Mouse (Mus musculus): ENCODE measurements at regions not wholly inside any gene's neighbourhood (a gene's known extent, or its start where the extent isn't known, plus 50 kb on each side); places are given as distances from the start of the nearest gene placed in this dataset.
A peak's percentile ranks its signal among the peaks of the same experiment; 100 is the strongest.

- DNase-seq (ENCODE audit: low read depth, low spot score): no peak
Observed at GRCm38 (mm10) chr13:101824962-101825361, 56.9 kb upstream of the Pik3r1 start.

GRCm38 (mm10) chr13:101831872-101832629, 64.0 kb upstream of the Pik3r1 start:
- DNase-seq (ENCODE audit: low read depth, low spot score): no peak

- DNase-seq (ENCODE audit: low read depth, low spot score): no peak
Observed at GRCm38 (mm10) chr13:101834546-101834945, 66.5 kb upstream of the Pik3r1 start.

GRCm38 (mm10) chr13:101836992-101837391, 69.0 kb upstream of the Pik3r1 start:
- DNase-seq (ENCODE audit: low read depth, low spot score): no peak

- DNase-seq (ENCODE audit: low read depth, low spot score): no peak
Observed at GRCm38 (mm10) chr13:101844461-101845440, 76.7 kb upstream of the Pik3r1 start.

GRCm38 (mm10) chr13:101846016-101846415, 78.0 kb upstream of the Pik3r1 start:
- DNase-seq (ENCODE audit: low read depth, low spot score): no peak

GRCm38 (mm10) chr13:101847879-101848600, 80.0 kb upstream of the Pik3r1 start:
- peak; percentile 3 for DNase-seq (ENCODE audit: low read depth, low spot score)

GRCm38 (mm10) chr13:101848601-101849147, 80.7 kb upstream of the Pik3r1 start:
- DNase-seq (ENCODE audit: low read depth, low spot score): no peak

- no peak for DNase-seq (ENCODE audit: low read depth, low spot score)
Observed at GRCm38 (mm10) chr13:101849416-101849815, 81.4 kb upstream of the Pik3r1 start.

- DNase-seq (ENCODE audit: low read depth, low spot score): peak; percentile 4
Observed at GRCm38 (mm10) chr13:101851329-101851728, 83.3 kb upstream of the Pik3r1 start.

- DNase-seq (ENCODE audit: low read depth, low spot score): no peak
Observed at GRCm38 (mm10) chr13:101852960-101853359, 84.9 kb upstream of the Pik3r1 start.

- peak; percentile 56 for DNase-seq (ENCODE audit: low read depth, low spot score)
Observed at GRCm38 (mm10) chr13:101855141-101855540, 87.1 kb upstream of the Pik3r1 start.

- no peak for DNase-seq (ENCODE audit: low read depth, low spot score)
Observed at GRCm38 (mm10) chr13:101860704-101861103, 92.7 kb upstream of the Pik3r1 start.

GRCm38 (mm10) chr13:101862011-101862410, 94.0 kb upstream of the Pik3r1 start:
- DNase-seq (ENCODE audit: low read depth, low spot score): no peak

GRCm38 (mm10) chr13:101863015-101863414, 95.0 kb upstream of the Pik3r1 start:
- no peak for DNase-seq (ENCODE audit: low read depth, low spot score)

GRCm38 (mm10) chr13:101863602-101864001, 95.6 kb upstream of the Pik3r1 start:
- no peak for DNase-seq (ENCODE audit: low read depth, low spot score)

GRCm38 (mm10) chr13:101866843-101867242, 98.8 kb upstream of the Pik3r1 start:
- peak; percentile 12 for DNase-seq (ENCODE audit: low read depth, low spot score)

- DNase-seq (ENCODE audit: low read depth, low spot score): peak; percentile 62
Observed at GRCm38 (mm10) chr13:101874761-101875160, 106.7 kb upstream of the Pik3r1 start.

- no peak for DNase-seq (ENCODE audit: low read depth, low spot score)
Observed at GRCm38 (mm10) chr13:101876069-101876468, 108.1 kb upstream of the Pik3r1 start.

- DNase-seq (ENCODE audit: low read depth, low spot score): no peak
Observed at GRCm38 (mm10) chr13:101876601-101877000, 108.6 kb upstream of the Pik3r1 start.

GRCm38 (mm10) chr13:101878168-101878567, 110.2 kb upstream of the Pik3r1 start:
- DNase-seq (ENCODE audit: low read depth, low spot score): no peak

All from brain, adult 2 months (tissue).